Mouse (Mus musculus): ENCODE data around the gene Sh2d1a. TPM values are rescaled to one million over a fixed set of nuclear protein-coding genes. Genes with fewer than 3 reads are reported as not detected.

The Sh2d1a gene
- polyA plus RNA-seq, 1 experiment from 2014 or later: 4.6 TPM

GRCm38 (mm10) chrX:42545076-42545475 is 42.8 kb downstream of the Sh2d1a start:
- H3K9ac ChIP-seq: no peak overlapping the region
- no peak overlapping the region for H3K4me3 ChIP-seq
- 84% methylated on average over 1 of the region's 1 CpGs for WGBS
- H3K4me1 ChIP-seq (replicated peaks): no peaks in the 10 kb centered on the region
- H3K36me3 ChIP-seq: no peaks in the 10 kb centered on the region
- no peak overlapping the region for H3K4me2 ChIP-seq
- H3K9me3 ChIP-seq: no peaks in the 10 kb centered on the region
- no peaks in the 10 kb centered on the region for H3K27me3 ChIP-seq
- H3K27ac ChIP-seq (replicated peaks): no peak overlapping the region
- no peak for ATAC-seq (ENCODE audit: low FRiP score, low read depth)

- H3K36me3 ChIP-seq: no peaks in the 10 kb centered on the region
- no peaks in the 10 kb centered on the region for H3K9me3 ChIP-seq
- H3K27ac ChIP-seq (replicated peaks): no peak overlapping the region
- no peaks in the 10 kb centered on the region for H3K27me3 ChIP-seq
- H3K4me1 ChIP-seq (replicated peaks): no peaks in the 10 kb centered on the region
- WGBS: 70% methylated on average over 4 of the region's 4 CpGs
- no peak for ATAC-seq (ENCODE audit: low FRiP score, low read depth)
- H3K9ac ChIP-seq: no peak overlapping the region
- H3K4me2 ChIP-seq: no peak overlapping the region
- H3K4me3 ChIP-seq: no peak overlapping the region
These were observed 46.3 kb downstream of the Sh2d1a start for GRCm38 (mm10) chrX:42548513-42548912.

- no peak for ATAC-seq (ENCODE audit: low FRiP score, low read depth)
- Histone ChIP-seq H3K27me3 (no peaks in the 10 kb centered on the region), H3K9ac (no peak overlapping the region), H3K27ac (replicated peaks) (no peak overlapping the region), H3K4me2 (no peak overlapping the region), H3K4me3 (no peak overlapping the region), H3K4me1 (replicated peaks) (no peaks in the 10 kb centered on the region), H3K36me3 (no peaks in the 10 kb centered on the region), H3K9me3 (no peaks in the 10 kb centered on the region)
- 33% methylated on average over 7 of the region's 7 CpGs for WGBS
These were observed 55.0 kb downstream of the Sh2d1a start for GRCm38 (mm10) chrX:42557284-42557683.

GRCm38 (mm10) chrX:42558683-42559082 is 56.4 kb downstream of the Sh2d1a start:
- Histone ChIP-seq H3K4me1 (replicated peaks) (no peaks in the 10 kb centered on the region), H3K36me3 (no peaks in the 10 kb centered on the region), H3K4me2 (no peak overlapping the region), H3K27me3 (no peaks in the 10 kb centered on the region), H3K27ac (replicated peaks) (no peak overlapping the region), H3K9ac (no peak overlapping the region), H3K9me3 (no peaks in the 10 kb centered on the region), H3K4me3 (no peak overlapping the region)
- no peak for ATAC-seq (ENCODE audit: low FRiP score, low read depth)
- 72% methylated on average over 4 of the region's 4 CpGs for WGBS

Other genes with a start within 250 kb of the Sh2d1a start
- gene Tex13c2, start 12.8 kb upstream of the Sh2d1a start, polyA plus RNA-seq (2015; fragmentation: Nextera tagmentation; extraction: Ambion mirVana): not detected in 2 replicates